Mouse (Mus musculus): ENCODE results near the gene Susd4.

The Susd4 gene

GRCm38 (mm10) chr1:182763716-182764461 lies at the start of gene Susd4:
Gene Susd4 (plus strand): TSS chr1:182763860.
- DNase-seq = peak; percentile 91

DNA sequence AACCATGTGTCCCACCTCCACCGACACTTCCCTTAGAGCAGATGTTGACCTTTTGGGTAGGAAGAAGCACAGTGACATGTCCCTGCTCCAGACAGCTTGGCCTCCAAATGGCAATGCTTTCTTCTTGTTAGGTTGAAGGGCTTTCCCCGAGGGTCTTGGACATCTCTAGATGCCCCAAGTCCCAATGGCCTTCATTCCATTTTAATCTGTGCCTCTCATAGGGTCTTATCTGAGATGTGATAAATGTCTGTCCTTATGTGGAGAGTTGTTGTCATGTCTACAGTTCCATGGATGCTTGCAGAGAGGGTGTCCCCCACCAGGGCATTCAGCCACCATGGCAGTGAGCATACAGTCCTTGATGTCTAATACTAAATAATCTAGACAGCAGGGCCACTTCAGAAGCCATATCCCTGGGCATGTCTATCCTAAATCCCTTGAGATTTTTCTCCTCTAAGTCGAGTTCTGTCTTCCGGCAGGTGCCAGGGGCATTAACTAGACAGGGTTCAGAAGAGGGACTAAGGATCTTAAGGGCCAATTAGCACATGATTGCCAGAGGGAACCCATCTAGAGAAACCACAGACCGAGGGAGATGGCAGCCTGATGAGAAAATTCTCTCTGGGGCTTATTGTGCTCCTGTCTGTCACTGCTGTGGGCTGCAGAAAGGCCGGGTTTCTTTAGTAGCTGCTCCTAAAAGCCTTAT lies 49.3 kb upstream of the Susd4 start:
- peak; percentile 27 for DNase-seq

DNA sequence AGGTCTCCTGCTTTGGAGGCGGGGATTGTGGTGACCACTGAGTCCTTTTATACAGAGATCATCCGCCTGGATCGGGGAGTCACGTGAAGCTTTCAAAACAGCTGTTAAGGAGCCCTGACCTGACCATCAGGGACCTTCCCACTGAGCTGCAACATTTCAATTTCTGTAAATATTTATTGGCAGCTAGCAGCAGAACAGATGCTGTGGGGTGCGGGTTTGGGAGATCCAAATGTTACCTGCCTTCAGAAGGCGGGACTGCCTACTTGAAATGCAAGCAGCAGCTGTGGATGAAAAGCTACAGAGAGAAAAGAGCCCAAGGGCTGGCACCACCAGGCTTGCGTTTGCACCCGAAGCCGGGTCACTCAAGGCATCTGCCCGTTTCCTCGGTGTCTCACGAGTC lies 36.1 kb upstream of the Susd4 start:
- DNase-seq = no peak

GRCm38 (mm10) chr1:182729002-182729401 lies 34.7 kb upstream of the Susd4 start:
- no peak for DNase-seq

DNA sequence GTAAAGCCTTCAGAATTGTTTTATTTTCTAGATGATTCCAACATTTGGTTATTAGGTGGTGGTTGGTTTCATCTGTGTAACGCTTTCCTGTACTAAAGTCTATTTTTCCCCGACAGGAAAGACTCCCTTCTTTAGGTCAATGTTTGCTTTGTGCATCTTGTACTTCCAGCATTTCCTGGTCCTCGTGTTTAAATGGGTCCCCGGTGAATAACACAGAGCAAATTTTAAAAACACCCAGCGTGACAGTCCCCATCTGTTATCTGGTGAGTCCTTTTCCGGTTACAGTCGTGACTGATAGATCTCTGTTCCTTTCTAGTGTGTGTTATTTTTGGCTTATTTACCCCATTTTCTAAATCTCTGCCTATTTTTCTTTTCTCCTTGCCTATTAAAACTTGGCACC lies 31.0 kb upstream of the Susd4 start:
- no peak for DNase-seq

GRCm38 (mm10) chr1:182735891-182736290 lies 27.8 kb upstream of the Susd4 start:
- DNase-seq = no peak

GRCm38 (mm10) chr1:182747081-182747480 lies 16.6 kb upstream of the Susd4 start:
- DNase-seq = no peak

GRCm38 (mm10) chr1:182747834-182748233 lies 15.8 kb upstream of the Susd4 start:
- no peak for DNase-seq

DNA sequence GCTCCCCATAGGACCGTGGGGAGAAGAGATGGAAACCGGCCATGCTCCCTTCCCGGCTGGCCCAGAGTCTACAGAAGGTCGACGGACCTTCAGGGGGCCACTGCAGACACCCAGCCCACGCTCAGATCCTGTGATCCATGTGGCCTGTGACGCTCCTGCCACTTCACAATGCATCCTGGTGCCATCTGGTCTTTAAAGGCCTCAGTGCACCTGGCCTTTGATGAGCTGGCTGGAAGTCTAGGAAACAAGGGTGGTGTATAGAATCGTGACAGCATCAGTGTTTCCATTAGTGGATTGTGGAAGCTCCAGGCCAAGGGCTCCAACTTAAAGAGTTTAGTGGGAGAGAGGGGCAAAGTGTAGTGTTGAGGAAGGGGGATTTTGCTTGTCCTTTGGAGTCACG lies 14.6 kb upstream of the Susd4 start, which contains the start of gene Ccdc185:
Gene Ccdc185 (minus strand): TSS at position 101 of the 400 bp plus-strand sequence.
- no peak for DNase-seq

DNA sequence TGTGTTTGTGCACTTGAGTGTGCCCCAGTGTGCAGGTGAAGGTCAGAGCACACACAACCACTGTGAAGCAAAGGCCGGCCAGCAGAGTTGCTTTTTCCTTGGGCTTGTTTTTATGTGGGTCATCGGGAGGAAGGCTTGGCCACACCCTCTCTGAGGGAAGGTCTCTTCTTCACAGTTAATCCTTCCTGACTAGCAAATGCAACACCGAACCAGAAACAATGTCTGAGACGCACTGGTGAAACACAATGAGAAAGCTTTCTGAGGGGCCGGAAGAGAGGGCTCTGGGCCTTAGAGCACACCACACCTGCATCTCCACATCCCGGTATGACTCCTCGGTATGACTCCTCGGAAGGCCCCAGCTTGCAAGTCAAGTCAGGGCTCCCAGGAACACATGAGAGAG lies 12.4 kb upstream of the Susd4 start:
- DNase-seq = no peak

DNA sequence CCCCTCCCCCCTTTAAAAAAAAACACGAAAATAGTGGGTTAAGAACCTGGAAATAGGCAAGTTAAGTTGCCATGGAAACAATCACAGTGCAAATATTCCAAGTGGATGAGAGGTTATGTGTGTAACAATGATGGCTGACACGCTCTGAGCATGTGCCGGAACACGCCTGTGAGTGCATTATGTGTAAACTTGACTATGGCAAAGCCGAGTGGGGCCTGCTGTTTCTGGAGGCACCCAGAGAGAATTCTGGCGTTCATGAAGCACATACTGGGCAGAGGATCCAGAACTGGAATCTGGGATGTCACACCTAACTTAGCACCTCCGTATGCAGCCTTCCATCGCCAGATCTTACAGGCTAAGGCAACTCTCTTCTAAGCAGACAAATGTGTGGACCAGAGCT lies 10.0 kb upstream of the Susd4 start:
- no peak for DNase-seq

GRCm38 (mm10) chr1:182754865-182755264 lies 8.8 kb upstream of the Susd4 start:
- no peak for DNase-seq

- peak; percentile 29 for DNase-seq
Measured at GRCm38 (mm10) chr1:182758783-182759182, 4.9 kb upstream of the Susd4 start.

- no peak for DNase-seq
Measured at GRCm38 (mm10) chr1:182763191-182763715, 407 bp upstream of the Susd4 start.

- DNase-seq = peak; percentile 70
Measured at GRCm38 (mm10) chr1:182764541-182765281, 1.1 kb downstream of the Susd4 start.

DNA sequence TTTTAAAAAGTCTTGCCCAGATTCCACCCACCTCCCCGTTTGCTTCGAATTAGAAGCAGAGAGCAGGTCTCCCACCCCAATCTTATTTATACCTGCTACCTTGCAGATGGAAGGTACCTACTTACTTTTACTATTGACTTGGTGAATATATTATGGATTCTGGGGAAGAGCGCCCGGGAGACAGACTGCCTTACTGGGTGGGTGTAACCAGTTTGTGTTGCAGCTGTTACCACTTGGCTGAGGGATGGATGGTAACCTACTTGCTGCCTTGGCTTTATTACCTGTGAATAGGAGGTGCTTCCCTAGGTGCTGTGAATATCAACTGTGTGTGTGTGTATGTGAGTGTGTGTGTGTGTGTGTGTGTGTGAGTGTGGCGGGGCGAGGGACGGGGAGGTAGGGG lies 11.9 kb downstream of the Susd4 start:
- DNase-seq = no peak

DNA sequence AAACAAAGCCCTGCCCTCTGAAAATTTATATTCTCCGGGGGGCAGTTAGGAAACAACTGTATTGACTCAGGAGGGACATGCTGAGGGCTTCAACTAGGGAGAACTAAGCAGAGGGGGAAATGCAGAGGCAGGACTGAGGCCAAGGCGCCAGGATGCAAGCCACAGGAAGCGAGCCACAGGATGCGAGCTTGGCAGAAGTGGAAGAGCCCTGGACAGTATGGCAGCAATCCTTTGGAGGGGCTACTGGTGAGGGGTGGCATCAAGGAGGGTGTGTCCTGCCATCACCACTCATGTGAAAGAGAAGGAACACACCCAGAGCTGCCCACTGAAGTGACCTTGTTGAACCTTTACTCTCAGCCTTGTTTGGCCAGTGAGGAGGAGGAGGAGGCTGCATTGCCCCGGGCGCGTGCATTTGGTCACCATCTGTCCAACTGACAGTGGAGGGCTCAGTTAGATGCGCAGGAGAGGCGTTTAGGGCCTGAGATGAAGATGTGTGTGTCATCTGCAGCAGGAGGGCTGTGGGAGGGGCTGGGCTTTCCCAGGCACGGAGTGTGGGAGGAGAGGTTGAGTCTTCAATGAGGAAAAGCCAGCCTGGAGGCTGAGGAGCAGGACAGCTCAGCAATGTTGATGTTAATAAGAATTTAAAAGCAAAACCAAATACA lies 13.2 kb downstream of the Susd4 start:
- DNase-seq = no peak

DNA sequence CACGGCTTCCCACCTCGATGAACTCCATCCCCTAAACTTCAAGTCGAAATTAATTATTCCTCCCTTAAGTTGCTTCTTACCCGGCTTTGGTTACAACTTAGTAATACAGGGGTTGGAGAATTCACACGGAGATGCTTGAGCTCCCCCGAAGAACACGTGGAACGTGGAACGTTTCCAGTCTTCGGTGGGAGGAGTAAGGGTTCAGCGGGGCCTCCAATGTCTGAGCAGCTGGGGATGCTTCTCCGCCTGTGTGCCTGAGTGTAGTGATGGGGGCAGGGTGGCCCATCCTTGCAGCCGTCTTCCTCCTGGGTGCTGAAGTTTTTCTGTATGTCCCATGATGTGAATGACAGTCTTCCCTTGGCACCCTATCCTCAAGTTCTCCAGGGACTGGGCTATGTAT lies 14.6 kb downstream of the Susd4 start:
- DNase-seq = no peak

GRCm38 (mm10) chr1:182779024-182779520 lies 15.4 kb downstream of the Susd4 start:
- no peak for DNase-seq

GRCm38 (mm10) chr1:182783774-182784173 lies 20.1 kb downstream of the Susd4 start:
- DNase-seq = no peak

- DNase-seq = no peak
Measured at GRCm38 (mm10) chr1:182784784-182785183, 21.1 kb downstream of the Susd4 start.

- no peak for DNase-seq
Measured at GRCm38 (mm10) chr1:182785504-182785903, 21.8 kb downstream of the Susd4 start.

GRCm38 (mm10) chr1:182787030-182787429 lies 23.4 kb downstream of the Susd4 start:
- no peak for DNase-seq

Data from retina, postnatal 1 day (tissue).